Mouse (Mus musculus) erythroblast, embryonic 14.5 days (primary cell): ENCODE measurements around the gene Ptprj.

Experiments used
- GATA1 ChIP-seq: IDR thresholded peaks from 2 replicates; pipeline ENCODE4 v1.6.1; 2012; ENCODE audit warnings: low read length, inconsistent platforms, mixed read lengths
- TAL1 ChIP-seq: IDR thresholded peaks from 3 replicates; pipeline ENCODE4 v1.6.1; 2012; ENCODE audit warnings: low read length, inconsistent platforms, mixed read lengths

GRCm38 (mm10) chr2:90476792-90477191 lies 103.7 kb downstream of the Ptprj start:
- TF ChIP-seq TAL1 (no peak), GATA1 (no peak)
